Mouse (Mus musculus) 3T3-L1 (cell line): ENCODE results near the gene Iqsec3.
A peak's percentile ranks its signal among the peaks of the same experiment; 100 is the strongest.

ENCODE experiments used
- DNase-seq: peaks from one replicate; pipeline ENCODE4 v3.0.0-alpha.2; 2015; ENCODE audit warnings: low read depth, low spot score

The Iqsec3 gene

DNA sequence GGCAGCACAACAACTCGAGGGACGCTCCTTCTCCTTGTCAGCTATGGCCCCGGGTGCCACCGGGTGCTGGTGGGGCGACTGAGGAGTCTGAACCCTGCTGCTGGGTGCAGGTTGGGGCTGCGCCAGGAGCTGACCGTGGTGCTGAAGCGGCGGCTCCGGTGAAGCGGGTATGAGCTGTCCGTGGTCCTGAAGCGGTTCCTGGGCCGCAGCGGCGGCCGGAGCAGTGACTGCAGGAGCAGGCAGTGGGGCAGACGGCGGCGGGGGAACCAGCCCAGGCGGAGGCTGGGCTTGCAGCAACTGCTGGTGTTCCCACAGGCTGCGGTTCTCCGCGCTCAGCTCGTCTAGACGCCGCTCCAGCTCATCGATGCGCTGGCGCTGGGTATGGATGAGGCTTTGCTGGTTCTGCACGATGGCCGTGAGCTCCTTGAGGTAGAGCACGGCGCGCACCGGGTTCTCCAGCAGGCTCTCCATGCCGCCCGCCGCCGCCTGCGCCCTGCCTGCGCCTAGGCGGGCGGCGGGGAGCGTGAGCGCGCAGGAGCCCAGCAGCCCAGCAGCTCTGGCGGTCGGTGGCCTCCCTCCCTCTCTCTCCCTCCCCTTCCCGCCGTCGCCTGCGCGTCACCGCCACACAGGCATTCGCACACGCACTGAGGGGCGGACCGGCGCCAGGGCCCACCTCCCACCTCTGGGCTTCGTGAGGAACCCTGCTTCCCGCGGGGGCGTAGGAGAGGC lies at the start of gene Iqsec3:
Gene Iqsec3 (minus strand): TSS at position 586 of the 729 bp plus-strand sequence.
- DNase-seq = peak; percentile 27

DNA sequence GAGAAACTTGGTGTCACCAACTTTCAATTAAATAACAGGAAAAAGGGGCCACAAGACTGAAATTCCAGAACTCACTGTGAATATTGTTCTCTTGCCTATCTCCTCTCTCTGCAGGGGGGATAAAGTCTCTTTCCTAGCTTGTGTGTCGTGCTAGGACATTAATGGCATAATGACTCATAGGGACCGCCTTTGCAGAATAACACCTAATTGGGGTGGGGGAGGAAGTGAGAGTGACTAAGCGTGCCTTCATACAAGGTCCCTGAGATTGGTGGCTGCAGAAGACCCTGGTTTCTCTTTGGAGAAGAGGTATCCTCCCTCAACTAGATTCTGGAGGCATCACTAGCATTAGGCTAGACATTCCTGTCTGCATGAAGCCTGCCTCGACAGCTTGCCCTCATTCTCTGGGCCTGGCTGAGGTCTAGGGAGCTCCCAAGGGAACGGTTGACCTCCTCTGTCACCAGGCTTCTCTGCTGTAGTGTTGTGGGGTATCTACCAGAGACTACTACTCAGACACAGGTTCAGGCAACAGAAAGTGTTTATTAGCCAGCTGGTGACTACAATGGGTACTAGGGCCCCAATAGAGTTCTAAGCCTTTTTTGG lies 48.7 kb upstream of the Iqsec3 start:
- DNase-seq = no peak

DNA sequence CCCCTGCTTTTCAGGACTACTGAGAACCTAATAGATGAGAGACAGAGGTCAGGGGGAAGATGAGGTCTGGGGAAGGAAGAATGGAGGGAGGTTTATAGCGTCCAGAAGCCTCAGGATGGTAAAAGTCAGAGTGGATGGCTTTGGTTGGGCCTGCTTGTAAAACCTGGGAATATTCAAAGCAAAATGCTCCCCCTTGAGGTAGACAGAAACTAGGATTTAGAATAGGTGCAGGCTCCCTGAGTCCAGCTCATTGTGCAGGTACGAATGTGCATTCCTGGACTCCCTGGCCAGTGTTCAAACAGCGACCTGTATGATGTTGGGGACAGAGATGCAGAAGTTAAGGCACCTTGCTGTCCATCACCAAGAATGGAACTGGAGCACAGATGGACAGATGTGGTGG lies 47.6 kb upstream of the Iqsec3 start:
- DNase-seq = no peak

DNA sequence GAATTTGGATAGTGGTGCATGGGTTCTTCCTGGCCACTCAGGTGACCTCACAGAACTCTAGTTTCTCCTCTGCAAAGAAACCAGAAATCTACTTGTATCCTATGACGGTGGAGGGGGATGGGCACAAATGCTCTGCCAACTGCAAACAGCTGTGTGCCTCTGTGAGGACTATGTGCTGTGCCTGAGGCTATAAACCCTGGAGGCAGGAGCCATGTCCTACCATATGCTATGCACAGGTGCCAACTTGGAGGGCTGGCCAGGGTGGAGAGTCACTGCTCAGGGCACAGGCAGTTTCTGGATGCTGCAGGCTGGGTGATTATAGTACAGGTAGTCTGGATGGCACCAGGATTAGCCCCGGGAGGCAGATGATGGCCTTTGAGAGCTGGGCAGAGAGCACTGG lies 46.4 kb upstream of the Iqsec3 start:
- no peak for DNase-seq

DNA sequence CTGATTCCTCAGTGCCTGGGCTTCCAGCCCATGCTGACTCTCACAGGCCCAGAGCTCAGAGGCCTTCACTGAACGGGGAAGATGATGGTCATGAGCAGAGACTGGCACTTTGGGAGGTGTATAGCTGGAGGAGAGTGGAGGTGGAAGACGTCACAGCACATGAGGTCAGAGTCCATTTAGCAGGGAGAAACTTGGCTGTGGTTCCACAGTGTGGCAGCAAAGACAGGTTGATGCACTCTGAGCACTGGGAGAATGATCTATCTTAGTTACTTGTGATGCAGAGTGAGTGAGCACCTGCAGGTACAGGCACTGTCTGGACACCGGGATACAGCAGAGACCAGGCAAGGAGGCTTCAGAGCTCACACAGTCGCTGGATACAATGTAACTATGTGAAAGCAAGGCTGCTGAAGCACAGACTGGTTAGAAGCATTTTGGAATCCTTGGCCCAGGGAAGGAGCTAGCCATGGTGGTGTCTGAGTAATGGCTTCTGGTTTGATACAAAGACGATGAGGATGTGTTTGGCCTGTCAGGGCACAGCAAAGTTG lies 45.9 kb upstream of the Iqsec3 start:
- no peak for DNase-seq

- no peak for DNase-seq
These were observed 44.2 kb upstream of the Iqsec3 start for GRCm38 (mm10) chr6:121517726-121518125.

- DNase-seq = no peak
These were observed 36.9 kb upstream of the Iqsec3 start for GRCm38 (mm10) chr6:121510381-121510780.

DNA sequence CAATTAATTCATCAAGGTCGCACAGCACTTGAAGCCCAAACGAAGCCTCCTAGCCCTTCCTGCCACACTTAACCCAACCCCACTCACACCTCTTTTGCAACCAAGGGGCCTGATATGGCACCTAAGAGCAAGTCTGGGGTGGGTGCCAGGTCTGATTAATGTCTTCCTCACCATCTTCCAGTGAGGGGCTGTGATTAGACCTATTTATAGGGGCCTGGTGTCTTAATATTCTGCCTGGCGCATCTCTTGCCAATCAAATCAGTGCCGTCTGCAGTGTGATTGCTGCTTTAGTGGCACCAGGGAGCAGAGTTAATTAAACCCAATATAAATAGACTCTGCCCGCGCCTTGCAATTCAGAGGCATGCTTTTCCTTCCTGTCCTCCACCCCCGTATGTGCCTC lies 36.4 kb upstream of the Iqsec3 start:
- DNase-seq = no peak

DNA sequence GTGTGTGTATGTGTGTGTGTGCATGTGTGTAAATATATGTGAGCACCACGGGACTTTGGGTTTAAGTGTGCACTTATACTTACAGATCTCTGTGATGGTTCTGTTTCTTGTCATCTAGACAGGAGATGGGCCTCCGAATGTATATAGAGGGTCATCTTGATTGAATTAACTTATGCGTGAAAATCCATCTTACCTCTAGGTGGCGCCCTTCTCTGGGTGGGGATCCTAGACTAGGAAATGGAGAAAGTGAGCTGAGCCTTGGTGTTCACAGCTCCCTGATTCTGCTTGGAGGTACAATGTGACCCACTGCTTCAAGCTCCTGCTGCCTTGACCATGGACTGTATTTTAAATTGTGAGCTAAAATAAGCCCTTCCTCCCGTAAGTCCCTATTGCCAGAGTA lies 34.8 kb upstream of the Iqsec3 start:
- DNase-seq = peak; percentile 14

DNA sequence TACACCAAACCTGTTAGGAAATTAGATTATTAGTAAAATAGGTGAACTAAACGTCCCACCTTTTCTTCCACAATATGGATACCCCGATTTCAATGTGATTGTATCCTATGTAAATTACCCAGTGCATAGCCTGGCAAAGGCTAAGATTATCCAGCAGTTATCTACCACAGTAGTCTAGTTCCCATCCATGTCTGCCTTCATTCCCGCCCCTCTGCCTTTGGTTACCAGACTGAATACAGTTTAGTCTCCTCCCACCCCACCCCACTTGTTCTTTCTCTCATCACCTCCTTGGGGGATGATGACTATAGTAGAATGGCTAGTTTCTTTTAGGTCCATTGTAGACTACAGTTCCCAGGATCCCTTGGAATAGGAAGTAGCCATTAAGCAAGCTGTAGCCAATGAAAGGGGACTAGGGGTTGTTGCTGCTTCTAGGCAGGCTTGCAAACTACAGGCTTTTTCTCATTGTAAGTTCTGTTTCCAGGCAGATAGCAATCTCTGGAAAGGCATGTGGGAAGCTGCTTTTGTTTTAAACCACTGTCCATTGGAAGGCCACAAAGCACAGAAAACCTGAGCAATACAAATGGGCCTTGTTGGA lies 27.7 kb upstream of the Iqsec3 start:
- no peak for DNase-seq

DNA sequence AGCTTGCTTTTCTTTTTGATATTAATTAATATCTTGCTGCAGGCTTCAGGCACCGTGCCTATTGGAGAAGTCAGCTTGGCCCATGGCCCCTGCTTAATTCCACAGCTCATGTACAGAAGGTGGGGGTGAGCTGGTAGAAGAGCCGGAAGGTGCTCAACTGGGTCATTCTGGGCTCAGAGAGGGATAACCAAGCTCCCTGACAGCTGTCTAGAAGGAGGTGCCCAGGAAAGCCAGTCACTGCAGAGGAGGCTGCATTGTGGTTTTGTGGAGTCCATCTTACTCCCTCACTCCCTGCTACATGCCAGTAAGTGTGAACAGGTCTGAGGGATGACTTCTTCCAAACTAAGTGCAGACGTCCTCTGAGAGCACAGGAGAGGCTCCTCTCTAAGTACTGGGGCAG lies 26.4 kb upstream of the Iqsec3 start:
- DNase-seq = no peak

- DNase-seq = no peak
These were observed 25.5 kb upstream of the Iqsec3 start for GRCm38 (mm10) chr6:121498819-121499535.

GRCm38 (mm10) chr6:121495606-121496005 lies 22.1 kb upstream of the Iqsec3 start:
- no peak for DNase-seq

GRCm38 (mm10) chr6:121495026-121495425 lies 21.5 kb upstream of the Iqsec3 start:
- DNase-seq = no peak

GRCm38 (mm10) chr6:121494319-121494718 lies 20.8 kb upstream of the Iqsec3 start:
- DNase-seq = no peak

DNA sequence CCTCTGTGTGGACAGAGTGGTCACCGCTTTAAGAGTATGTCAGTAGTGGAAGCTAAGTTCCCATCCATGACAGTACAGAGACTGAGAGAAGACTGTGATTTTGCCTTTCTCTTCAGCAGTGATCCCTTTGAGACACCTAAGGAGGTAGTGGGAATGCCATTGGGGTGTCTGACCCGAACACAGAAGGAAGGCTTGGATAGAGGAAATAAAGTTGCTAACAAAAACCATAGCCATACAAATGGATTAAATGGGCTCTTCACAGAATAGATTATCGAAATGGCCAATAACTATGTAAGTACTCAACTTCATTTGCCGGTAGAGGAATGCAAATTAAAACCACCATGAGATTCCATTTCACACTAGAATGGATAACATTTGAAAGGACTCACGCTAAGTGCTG lies 17.9 kb upstream of the Iqsec3 start:
- no peak for DNase-seq

DNA sequence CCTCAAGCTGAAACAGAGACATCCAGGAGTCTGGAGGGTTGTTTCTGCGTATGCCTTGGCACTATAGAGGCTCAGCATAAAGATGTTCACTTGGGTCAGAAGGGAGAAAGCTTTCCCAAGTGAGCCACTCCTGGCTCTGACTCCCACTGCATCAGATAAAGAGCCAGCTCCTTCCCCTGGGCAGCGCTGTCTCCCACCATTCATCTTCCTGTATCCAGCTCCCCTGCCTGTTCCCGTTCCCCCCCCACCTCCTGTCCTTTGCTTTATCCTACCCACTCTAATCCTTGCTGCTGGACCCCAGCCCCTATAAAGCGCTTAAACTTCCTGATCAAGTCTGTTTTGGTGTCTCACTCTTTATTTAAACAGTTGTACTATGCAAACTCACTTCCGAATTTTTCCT lies 1.2 kb downstream of the Iqsec3 start:
- no peak for DNase-seq

DNA sequence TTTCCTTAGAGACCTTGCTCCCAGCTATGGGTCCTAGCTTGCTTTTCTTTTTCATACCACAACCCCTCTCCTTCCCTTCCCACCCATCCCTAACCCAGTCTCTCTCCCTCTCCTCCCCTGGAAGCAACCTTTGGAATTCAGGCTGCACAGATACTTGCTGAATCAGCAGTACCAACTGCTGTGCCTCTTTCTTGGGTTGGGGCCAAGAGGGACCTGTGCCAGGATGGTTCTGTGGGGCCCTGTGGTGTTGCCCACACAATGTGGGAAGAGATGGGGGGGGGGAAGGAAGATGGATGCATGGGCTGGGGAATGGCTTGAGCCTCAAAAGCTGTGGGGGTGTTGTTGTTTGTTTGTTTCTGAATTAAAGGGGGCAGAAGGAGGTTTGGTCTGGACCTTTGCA lies 5.2 kb downstream of the Iqsec3 start:
- DNase-seq = no peak

DNA sequence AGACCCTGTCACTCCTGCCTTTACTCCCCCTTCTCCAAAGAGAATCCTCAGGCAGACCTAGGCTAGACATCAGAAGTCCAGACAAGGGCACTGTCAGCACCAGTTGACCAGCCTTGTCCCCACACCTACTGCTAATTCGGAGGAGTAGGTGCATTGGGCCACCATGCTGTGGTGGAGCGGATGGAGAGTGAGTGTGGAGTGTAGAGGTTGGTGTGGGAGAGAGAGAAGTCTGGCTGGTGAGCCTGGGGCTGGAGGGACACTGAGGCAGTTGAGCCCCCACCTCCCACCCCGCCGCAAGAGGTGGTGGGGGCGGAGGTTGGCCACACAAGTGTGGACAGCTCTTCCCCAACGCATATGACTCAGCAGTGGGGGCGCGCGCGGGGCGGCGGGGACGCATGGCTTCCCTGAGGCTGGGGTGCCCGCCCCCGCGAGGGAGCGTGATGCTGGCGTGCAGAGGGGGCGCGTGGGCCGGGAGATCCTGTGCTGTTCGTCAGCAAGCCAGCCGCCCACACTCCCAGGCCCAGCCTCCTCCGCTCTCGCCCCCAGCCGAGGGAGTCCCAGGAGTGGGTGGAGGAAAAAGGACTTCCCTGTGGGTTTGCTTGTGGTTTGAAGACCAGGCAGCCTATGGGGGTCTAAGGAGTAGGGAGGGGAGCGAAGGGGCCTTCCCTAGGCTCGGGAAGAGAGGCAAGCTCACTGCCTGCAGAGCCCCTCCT lies 10.7 kb downstream of the Iqsec3 start:
- no peak for DNase-seq

- no peak for DNase-seq
These were observed 16.1 kb downstream of the Iqsec3 start for GRCm38 (mm10) chr6:121457381-121457780.

GRCm38 (mm10) chr6:121456651-121457050 lies 16.8 kb downstream of the Iqsec3 start:
- DNase-seq = no peak
